Mouse (Mus musculus): Measurements from ENCODE around the gene Sv2c. TPM values are rescaled to one million over a fixed set of nuclear protein-coding genes. Genes with fewer than 3 reads are reported as not detected.

Sv2c gene
- 0.04 TPM for polyA plus RNA-seq (2012; fragmentation: generic; extraction: Trizol)
- long read RNA-seq, experiment 1 = 0 reads
- long read RNA-seq, experiment 2 = 0 reads

- no peak within 1 kb of the TSS for H3ac ChIP-seq (ENCODE audit: control insufficient read depth, insufficient read length, low read depth)
- H3K79me3 ChIP-seq (ENCODE audit: low read depth) = no peaks in the 10 kb centered on the region
- no peak within 1 kb of the TSS for H3K4me3 ChIP-seq (ENCODE audit: insufficient read depth, poor library complexity, severe bottlenecking)
- peaks cover 40% of the 10 kb centered on the region for H3K27me3 ChIP-seq (ENCODE audit: control insufficient read depth, insufficient read depth, insufficient read length)
- no peaks in the 10 kb centered on the region for H3K36me3 ChIP-seq (ENCODE audit: control insufficient read depth, insufficient read depth)
- H3K79me2 ChIP-seq (ENCODE audit: control insufficient read depth, insufficient read depth) = no peaks in the 10 kb centered on the region
- TF ChIP-seq FOSL1 (IDR thresholded peaks at IDR 0.05; ENCODE audit: insufficient read depth, low read length, poor library complexity, severe bottlenecking) (no peak), MYOD1 (IDR thresholded peaks at IDR 0.05; ENCODE audit: control insufficient read depth, insufficient read length, low read depth) (no peak), CEBPB (IDR thresholded peaks at IDR 0.05; ENCODE audit: low read depth) (no peak), MAX (IDR thresholded peaks at IDR 0.05) (no peak), MYOG (IDR thresholded peaks at IDR 0.05; ENCODE audit: control insufficient read depth, extremely low read depth, insufficient read length) (no peak), USF1 (IDR thresholded peaks at IDR 0.05; ENCODE audit: low read depth) (no peak), CTCF (IDR thresholded peaks at IDR 0.05; ENCODE audit: control insufficient read depth, insufficient read depth, insufficient read length) (no peak)
Measured at GRCm38 (mm10) chr13:96132401-96132816, at the start of gene Sv2c. Gene Sv2c, minus strand, starts transcription at chr13:96132577.

GRCm38 (mm10) chr13:96180671-96181161 lies 48.3 kb upstream of the Sv2c start:
- H3K4me3 ChIP-seq (ENCODE audit: insufficient read depth, poor library complexity, severe bottlenecking) = no peak overlapping the region
- H3K36me3 ChIP-seq (ENCODE audit: control insufficient read depth, insufficient read depth) = no peaks in the 10 kb centered on the region
- no peak for TF ChIP-seq MAX (IDR thresholded peaks at IDR 0.05)
- no peak for TF ChIP-seq USF1 (IDR thresholded peaks at IDR 0.05; ENCODE audit: low read depth)
- TF ChIP-seq MYOD1 (IDR thresholded peaks at IDR 0.05; ENCODE audit: control insufficient read depth, insufficient read length, low read depth) = no peak
- no peak for TF ChIP-seq CTCF (IDR thresholded peaks at IDR 0.05; ENCODE audit: control insufficient read depth, insufficient read depth, insufficient read length)
- peaks cover 11% of the 10 kb centered on the region for H3K27me3 ChIP-seq (ENCODE audit: control insufficient read depth, insufficient read depth, insufficient read length)
- no peaks in the 10 kb centered on the region for H3K79me3 ChIP-seq (ENCODE audit: low read depth)
- H3K79me2 ChIP-seq (ENCODE audit: control insufficient read depth, insufficient read depth) = no peaks in the 10 kb centered on the region
- H3ac ChIP-seq (ENCODE audit: control insufficient read depth, insufficient read length, low read depth) = no peak overlapping the region

GRCm38 (mm10) chr13:96175591-96176212 lies 43.3 kb upstream of the Sv2c start:
- H3ac ChIP-seq (ENCODE audit: control insufficient read depth, insufficient read length, low read depth) = no peak overlapping the region
- no peak for TF ChIP-seq CEBPB (IDR thresholded peaks at IDR 0.05; ENCODE audit: low read depth)
- TF ChIP-seq CTCF (IDR thresholded peaks at IDR 0.05; ENCODE audit: control insufficient read depth, insufficient read depth, insufficient read length) = no peak
- no peak for TF ChIP-seq FOSL1 (IDR thresholded peaks at IDR 0.05; ENCODE audit: insufficient read depth, low read length, poor library complexity, severe bottlenecking)
- no peak for TF ChIP-seq USF1 (IDR thresholded peaks at IDR 0.05; ENCODE audit: low read depth)
- H3K4me3 ChIP-seq (ENCODE audit: insufficient read depth, poor library complexity, severe bottlenecking) = no peak overlapping the region
- H3K79me2 ChIP-seq (ENCODE audit: control insufficient read depth, insufficient read depth) = no peaks in the 10 kb centered on the region
- H3K36me3 ChIP-seq (ENCODE audit: control insufficient read depth, insufficient read depth) = no peaks in the 10 kb centered on the region
- H3K27me3 ChIP-seq (ENCODE audit: control insufficient read depth, insufficient read depth, insufficient read length) = peaks cover 9% of the 10 kb centered on the region
- H3K79me3 ChIP-seq (ENCODE audit: low read depth) = no peaks in the 10 kb centered on the region

- Histone ChIP-seq H3ac (ENCODE audit: control insufficient read depth, insufficient read length, low read depth) (no peak overlapping the region), H3K79me2 (ENCODE audit: control insufficient read depth, insufficient read depth) (no peaks in the 10 kb centered on the region), H3K79me3 (ENCODE audit: low read depth) (no peaks in the 10 kb centered on the region), H3K27me3 (ENCODE audit: control insufficient read depth, insufficient read depth, insufficient read length) (peaks cover 6% of the 10 kb centered on the region), H3K4me3 (ENCODE audit: insufficient read depth, poor library complexity, severe bottlenecking) (no peak overlapping the region), H3K36me3 (ENCODE audit: control insufficient read depth, insufficient read depth) (no peaks in the 10 kb centered on the region)
- TF ChIP-seq USF1 (IDR thresholded peaks at IDR 0.05; ENCODE audit: low read depth) = no peak
- TF ChIP-seq MAX (IDR thresholded peaks at IDR 0.05) = no peak
- TF ChIP-seq FOSL1 (IDR thresholded peaks at IDR 0.05; ENCODE audit: insufficient read depth, low read length, poor library complexity, severe bottlenecking) = no peak
- no peak for TF ChIP-seq CTCF (IDR thresholded peaks at IDR 0.05; ENCODE audit: control insufficient read depth, insufficient read depth, insufficient read length)
- no peak for TF ChIP-seq MYOG (IDR thresholded peaks at IDR 0.05; ENCODE audit: control insufficient read depth, extremely low read depth, insufficient read length)
- TF ChIP-seq MYOD1 (IDR thresholded peaks at IDR 0.05; ENCODE audit: control insufficient read depth, insufficient read length, low read depth) = no peak
- no peak for TF ChIP-seq CEBPB (IDR thresholded peaks at IDR 0.05; ENCODE audit: low read depth)
Measured at GRCm38 (mm10) chr13:96173686-96174085, 41.3 kb upstream of the Sv2c start.

GRCm38 (mm10) chr13:96172290-96172689 lies 39.9 kb upstream of the Sv2c start:
- Histone ChIP-seq H3K4me3 (ENCODE audit: insufficient read depth, poor library complexity, severe bottlenecking) (no peak overlapping the region), H3K79me3 (ENCODE audit: low read depth) (no peaks in the 10 kb centered on the region)

DNA sequence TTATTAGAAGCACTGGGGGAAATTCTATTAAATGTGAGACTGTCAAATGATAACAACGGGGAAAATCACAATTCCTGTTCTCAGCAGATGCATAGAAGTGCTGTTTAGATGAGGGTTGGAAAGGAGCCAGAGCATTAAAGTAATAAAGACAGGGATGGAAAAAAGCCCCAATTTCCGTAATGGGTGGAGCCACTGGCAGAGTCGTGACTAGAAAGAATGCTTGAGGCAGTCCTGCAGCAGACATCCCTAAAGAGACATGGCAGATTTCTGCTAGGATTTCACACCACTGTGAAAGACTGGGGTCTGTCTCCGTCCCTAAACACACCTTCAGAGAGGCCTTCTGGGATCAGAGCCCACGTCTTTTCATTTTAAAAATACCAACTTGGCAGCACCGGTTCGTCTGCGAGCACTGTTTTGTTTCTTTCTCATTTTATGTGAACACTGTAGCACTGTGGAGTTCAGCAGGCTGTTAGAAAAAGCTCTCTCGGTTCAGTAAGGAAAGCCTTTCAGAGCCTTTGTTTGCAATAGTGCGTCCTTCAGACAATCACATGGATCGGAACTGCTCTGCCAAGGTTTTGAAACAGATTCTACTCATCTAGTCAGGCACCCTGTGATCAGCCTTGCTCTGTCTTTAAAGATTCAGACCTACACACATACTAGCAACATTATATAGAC lies 36.8 kb upstream of the Sv2c start:
- Histone ChIP-seq H3K79me3 (ENCODE audit: low read depth) (no peaks in the 10 kb centered on the region), H3K27me3 (ENCODE audit: control insufficient read depth, insufficient read depth, insufficient read length) (no peaks in the 10 kb centered on the region), H3K36me3 (ENCODE audit: control insufficient read depth, insufficient read depth) (no peaks in the 10 kb centered on the region), H3K4me3 (ENCODE audit: insufficient read depth, poor library complexity, severe bottlenecking) (no peak overlapping the region), H3K79me2 (ENCODE audit: control insufficient read depth, insufficient read depth) (no peaks in the 10 kb centered on the region), H3ac (ENCODE audit: control insufficient read depth, insufficient read length, low read depth) (no peak overlapping the region)
- TF ChIP-seq MYOD1 (IDR thresholded peaks at IDR 0.05; ENCODE audit: control insufficient read depth, insufficient read length, low read depth) (no peak), CTCF (IDR thresholded peaks at IDR 0.05; ENCODE audit: control insufficient read depth, insufficient read depth, insufficient read length) (no peak), FOSL1 (IDR thresholded peaks at IDR 0.05; ENCODE audit: insufficient read depth, low read length, poor library complexity, severe bottlenecking) (no peak), USF1 (IDR thresholded peaks at IDR 0.05; ENCODE audit: low read depth) (no peak), CEBPB (IDR thresholded peaks at IDR 0.05; ENCODE audit: low read depth) (no peak), MAX (IDR thresholded peaks at IDR 0.05) (no peak), MYOG (IDR thresholded peaks at IDR 0.05; ENCODE audit: control insufficient read depth, extremely low read depth, insufficient read length) (no peak)

More at GRCm38 (mm10) chr13:96172290-96172689, 39.9 kb upstream of the Sv2c start:
- TF ChIP-seq CTCF (IDR thresholded peaks at IDR 0.05; ENCODE audit: control insufficient read depth, insufficient read depth, insufficient read length) (no peak), MAX (IDR thresholded peaks at IDR 0.05) (no peak), MYOG (IDR thresholded peaks at IDR 0.05; ENCODE audit: control insufficient read depth, extremely low read depth, insufficient read length) (no peak)
- Histone ChIP-seq H3ac (ENCODE audit: control insufficient read depth, insufficient read length, low read depth) (no peak overlapping the region), H3K79me2 (ENCODE audit: control insufficient read depth, insufficient read depth) (no peaks in the 10 kb centered on the region), H3K36me3 (ENCODE audit: control insufficient read depth, insufficient read depth) (no peaks in the 10 kb centered on the region), H3K27me3 (ENCODE audit: control insufficient read depth, insufficient read depth, insufficient read length) (peaks cover 3% of the 10 kb centered on the region)

Data from C2C12 (cell line).